Mouse (Mus musculus): ENCODE measurements around the gene Gm11639.

DNA sequence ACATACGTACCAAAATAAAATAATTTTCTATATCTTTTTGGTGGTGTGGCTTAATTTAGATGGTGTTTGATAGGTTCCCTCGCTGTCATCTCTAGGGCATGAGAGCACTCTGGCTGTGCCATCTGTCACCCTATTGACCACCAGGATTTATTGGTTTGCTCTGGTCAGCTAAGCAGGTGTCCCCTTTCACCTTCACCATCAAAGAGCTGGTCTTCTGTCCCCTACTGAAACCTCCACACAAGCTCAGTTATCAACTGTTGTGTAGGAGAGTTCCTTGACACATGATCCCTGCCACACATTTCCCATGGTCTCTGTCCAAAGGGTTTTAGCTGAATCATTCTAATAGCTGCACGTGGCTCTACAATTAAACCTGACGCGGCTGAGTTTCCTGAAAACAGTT, 455.6 kb downstream of the Gm11639 start:
- TF ChIP-seq CTCF (IDR thresholded peaks at IDR 0.05; ENCODE audit: low read depth, low read length): no peak
- no peak for TF ChIP-seq POLR2A (IDR thresholded peaks at IDR 0.05; ENCODE audit: insufficient read depth, low read length)
- no peak for TF ChIP-seq EP300 (IDR thresholded peaks at IDR 0.05; ENCODE audit: insufficient read depth, low read depth, low read length)
